Mouse (Mus musculus) lung, postnatal 0 days (tissue): ENCODE data around the gene Cdh12. TPM values are rescaled to one million over a fixed set of nuclear protein-coding genes. Genes with fewer than 3 reads are reported as not detected.
"Not testable (repeated sequence)": the region's sequence is repeated elsewhere in the genome, so short reads cannot be mapped to it uniquely, and the experiment has no call there.

Source experiments
- ATAC-seq: fragments of 200-750 bp; cut with Nextera tagmentation; 2 replicates; pipeline ENCODE4 v1.8.0; 2017; ENCODE audit warnings: moderate library complexity
- DNase-seq: peaks from one replicate; pipeline ENCODE4 v3.0.0-alpha.2; 2016; ENCODE audit warnings: low spot score
- H3K27ac ChIP-seq: fragments of 300-500 bp; sonication (generic); 2 replicates; pipeline ENCODE4 v1.5.1; 2014; ENCODE audit warnings: antibody characterized with exemption, mild to moderate bottlenecking, low read length, mixed read lengths
- H3K27me3 ChIP-seq: fragments of 300-500 bp; sonication (generic); replicated peaks from 2 replicates; pipeline ENCODE4 v1.6.1; 2014; ENCODE audit warnings: low read length, mixed read lengths; ENCODE audit not compliant: insufficient read depth
- H3K36me3 ChIP-seq: fragments of 300-500 bp; sonication (generic); 2 replicates; pipeline ENCODE4 v1.6.1; 2014; ENCODE audit warnings: low read length, mixed read lengths; ENCODE audit not compliant: insufficient read depth
- H3K4me1 ChIP-seq: fragments of 300-500 bp; sonication (generic); 2 replicates; pipeline ENCODE4 v1.6.1; 2014; ENCODE audit warnings: antibody characterized with exemption, low read depth, low read length, mixed read lengths; ENCODE audit not compliant: insufficient read depth
- H3K4me2 ChIP-seq: fragments of 300-500 bp; sonication (generic); replicated peaks from 2 replicates; pipeline ENCODE4 v1.6.1; 2014; ENCODE audit warnings: low read depth, mild to moderate bottlenecking, low read length, moderate library complexity, mixed read lengths
- H3K4me3 ChIP-seq: fragments of 300-500 bp; sonication (generic); 2 replicates; pipeline ENCODE4 v1.5.1; 2014; ENCODE audit warnings: low read depth, low read length
- H3K9ac ChIP-seq: fragments of 300-500 bp; sonication (generic); replicated peaks from 2 replicates; pipeline ENCODE4 v1.6.1; 2014; ENCODE audit warnings: low read depth, mild to moderate bottlenecking
- H3K9me3 ChIP-seq: fragments of 300-500 bp; sonication (generic); 2 replicates; pipeline ENCODE4 v1.6.1; 2016; ENCODE audit warnings: low read length, mixed read lengths
- CTCF ChIP-seq: IDR thresholded peaks from 2 replicates; pipeline ENCODE4 v1.5.1; 2016; ENCODE audit warnings: antibody characterized with exemption, mild to moderate bottlenecking
- EP300 ChIP-seq: IDR thresholded peaks from 2 replicates; pipeline ENCODE4 v1.6.1; 2016; ENCODE audit warnings: antibody characterized with exemption, mild to moderate bottlenecking, control low read depth
- WGBS: fragments of 180-500 bp; shearing (Covaris S2); extraction: QIAGEN DNeasy Blood & Tissue Kit; methylation state at CpG from one replicate; pipeline ENCODE4 v1.1.7; 2014; 5-methylcytosine and 5-hydroxymethylcytosine counted together
- polyA plus RNA-seq: library from polyadenylated mRNA; unstranded; fragments of >200 nt; fragmentation: Nextera tagmentation; extraction: Ambion mirVana; gene quantifications from 2 replicates; pipeline ENCODE4 v1.2.1, GENCODE M21; 2015

Gene Cdh12
- polyA plus RNA-seq, 1 experiment from 2014 or later: not detected

- H3K36me3 ChIP-seq: no peaks in the 10 kb centered on the region
- TF ChIP-seq CTCF (no peak), EP300 (no peak)
- ATAC-seq: no peak
- no peaks in the 10 kb centered on the region for H3K27me3 ChIP-seq
- H3K4me1 ChIP-seq: no peaks in the 10 kb centered on the region
- no peak overlapping the region for H3K27ac ChIP-seq
- 69% methylated on average over 3 of the region's 3 CpGs for WGBS
- no peak overlapping the region for H3K9ac ChIP-seq
- no peak overlapping the region for H3K4me2 ChIP-seq
- DNase-seq: no peak
- H3K9me3 ChIP-seq: no peaks in the 10 kb centered on the region
- no peak overlapping the region for H3K4me3 ChIP-seq
Observed at GRCm38 (mm10) chr15:20462500-20462899, 13.4 kb downstream of the Cdh12 start.

GRCm38 (mm10) chr15:20463601-20464000, 14.5 kb downstream of the Cdh12 start:
- Histone ChIP-seq H3K27me3 (no peaks in the 10 kb centered on the region), H3K4me3 (no peak overlapping the region), H3K36me3 (no peaks in the 10 kb centered on the region), H3K9me3 (no peaks in the 10 kb centered on the region), H3K9ac (no peak overlapping the region), H3K4me1 (no peaks in the 10 kb centered on the region), H3K27ac (no peak overlapping the region), H3K4me2 (no peak overlapping the region)
- 56% methylated on average over 1 of the region's 1 CpGs for WGBS
- no peak for ATAC-seq
- DNase-seq: no peak
- TF ChIP-seq CTCF (no peak), EP300 (no peak)

- H3K27ac ChIP-seq: no peak overlapping the region
- DNase-seq (no peak), ATAC-seq (no peak)
- no peak overlapping the region for H3K4me2 ChIP-seq
- H3K9me3 ChIP-seq: no peaks in the 10 kb centered on the region
- WGBS: 89% methylated on average over 4 of the region's 4 CpGs
- H3K27me3 ChIP-seq: no peaks in the 10 kb centered on the region
- TF ChIP-seq EP300: no peak
- TF ChIP-seq CTCF: no peak
- no peaks in the 10 kb centered on the region for H3K36me3 ChIP-seq
- no peak overlapping the region for H3K9ac ChIP-seq
- H3K4me1 ChIP-seq: no peaks in the 10 kb centered on the region
- no peak overlapping the region for H3K4me3 ChIP-seq
Observed at GRCm38 (mm10) chr15:20550979-20551378, 101.9 kb downstream of the Cdh12 start.

GRCm38 (mm10) chr15:20571012-20571411, 121.9 kb downstream of the Cdh12 start:
- no peak overlapping the region for H3K4me3 ChIP-seq
- H3K4me2 ChIP-seq: no peak overlapping the region
- no peak overlapping the region for H3K9ac ChIP-seq
- H3K9me3 ChIP-seq: no peaks in the 10 kb centered on the region
- DNase-seq (no peak), ATAC-seq (no peak)
- 79% methylated on average over 4 of the region's 4 CpGs for WGBS
- H3K27ac ChIP-seq: no peak overlapping the region
- TF ChIP-seq CTCF (no peak), EP300 (no peak)
- H3K27me3 ChIP-seq: no peaks in the 10 kb centered on the region
- H3K36me3 ChIP-seq: no peaks in the 10 kb centered on the region
- H3K4me1 ChIP-seq: no peaks in the 10 kb centered on the region

GRCm38 (mm10) chr15:20582567-20583075, 133.6 kb downstream of the Cdh12 start:
- TF ChIP-seq EP300 (no peak), CTCF (no peak)
- no peak for ATAC-seq
- Histone ChIP-seq H3K9me3 (no peaks in the 10 kb centered on the region), H3K27ac (no peak overlapping the region), H3K4me2 (no peak overlapping the region), H3K4me3 (no peak overlapping the region), H3K4me1 (no peaks in the 10 kb centered on the region), H3K36me3 (no peaks in the 10 kb centered on the region), H3K9ac (no peak overlapping the region), H3K27me3 (no peaks in the 10 kb centered on the region)
- WGBS: 51% methylated on average over 5 of the region's 5 CpGs
- DNase-seq: no peak

- Histone ChIP-seq H3K4me3 (no peak overlapping the region), H3K4me1 (no peaks in the 10 kb centered on the region), H3K9ac (no peak overlapping the region), H3K27ac (no peak overlapping the region), H3K4me2 (no peak overlapping the region), H3K36me3 (no peaks in the 10 kb centered on the region), H3K9me3 (no peaks in the 10 kb centered on the region), H3K27me3 (no peaks in the 10 kb centered on the region)
- no peak for DNase-seq
- WGBS: 67% methylated on average over 5 of the region's 5 CpGs
- TF ChIP-seq EP300 (no peak), CTCF (no peak)
- no peak for ATAC-seq
Observed at GRCm38 (mm10) chr15:20591599-20591998, 142.5 kb downstream of the Cdh12 start.

GRCm38 (mm10) chr15:20605751-20606150, 156.7 kb downstream of the Cdh12 start:
- 59% methylated on average over 3 of the region's 3 CpGs for whole genome bisulfite sequencing
- H3K27me3 ChIP-seq, H3K27ac ChIP-seq, H3K9ac ChIP-seq, H3K36me3 ChIP-seq, DNase-seq, H3K4me1 ChIP-seq, ATAC-seq, H3K4me3 ChIP-seq, H3K4me2 ChIP-seq, H3K9me3 ChIP-seq: not testable (repeated sequence)
